Mouse (Mus musculus) left cerebral cortex, adult 18-20 months (tissue): Measurements from ENCODE around the gene Pdzd8. TPM values are rescaled to one million over a fixed set of nuclear protein-coding genes. Genes with fewer than 3 reads are reported as not detected.

ENCODE experiments used
- DNase-seq, 2 experiments: peaks; one replicate each; pipeline ENCODE4 v3.0.0; 2021 to 2022; ENCODE audit warnings: low spot score in 2 of 2, mixed read lengths in 1 of 2
- total RNA-seq, 2 experiments: library from RNA; stranded (reverse); gene quantifications; 2 replicates each; pipeline ENCODE4 v1.2.3; 2021

Gene Pdzd8
- total RNA-seq, 2 experiments from 2014 or later = 57.0 to 58.1 TPM

DNA sequence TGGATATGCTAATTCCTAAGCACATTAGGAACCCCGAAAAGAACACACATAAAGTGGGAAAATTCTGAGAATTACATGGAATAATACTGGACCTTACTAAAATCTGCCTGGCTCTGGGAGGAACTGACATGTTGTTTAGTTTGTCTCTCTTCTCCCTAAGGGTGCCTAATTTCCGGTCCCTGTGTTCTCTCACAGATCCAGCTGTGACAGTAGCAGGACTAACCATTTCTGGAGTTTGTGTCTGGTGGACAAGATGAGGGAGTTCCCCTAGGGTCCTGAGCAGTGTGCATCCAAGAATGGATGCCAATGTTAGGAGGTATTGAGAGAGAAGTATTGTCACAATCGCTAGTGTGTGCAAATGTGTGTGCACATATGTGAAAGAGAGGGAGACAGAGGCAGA is 10.8 kb upstream of the Pdzd8 start:
- DNase-seq = no peak

DNA sequence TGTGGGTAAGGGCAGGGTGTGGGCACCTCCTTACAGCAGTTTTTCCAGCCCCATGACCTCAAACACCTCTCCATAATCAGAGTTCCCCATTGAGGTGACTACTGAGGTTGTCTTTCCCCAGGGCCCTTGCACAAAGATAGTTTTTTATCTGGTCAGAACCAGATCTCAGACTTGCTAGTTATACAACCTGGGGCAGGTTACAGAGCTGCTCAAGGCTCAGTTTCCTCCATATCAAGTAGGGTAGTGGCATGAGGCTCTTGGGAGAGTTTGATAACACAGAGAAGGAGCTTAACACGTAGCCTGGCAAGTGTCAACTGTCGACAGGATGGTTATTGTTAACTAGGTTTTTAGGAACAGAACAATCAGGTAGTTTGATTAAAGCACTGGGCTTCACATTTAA is 9.3 kb upstream of the Pdzd8 start:
- DNase-seq = no peak

DNA sequence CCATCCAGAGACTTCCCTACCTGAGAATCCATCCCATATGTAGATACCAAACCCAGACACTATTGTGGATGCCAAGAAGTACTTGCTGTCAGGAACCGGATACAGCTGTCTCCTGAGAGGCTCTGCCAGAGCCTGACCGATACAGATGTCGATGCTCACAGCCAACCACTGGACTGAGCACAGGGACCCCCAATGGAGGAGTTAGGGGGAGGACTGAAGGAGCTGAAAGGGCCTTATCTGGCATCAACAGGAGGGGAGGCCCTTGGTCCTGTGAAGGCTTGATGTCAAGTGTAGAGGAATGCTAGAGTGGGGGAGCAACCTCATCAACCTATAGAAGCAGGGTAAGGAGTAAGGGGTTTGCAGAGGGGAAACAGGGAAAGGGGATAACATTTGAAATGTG is 7.2 kb upstream of the Pdzd8 start:
- no peak for DNase-seq

DNA sequence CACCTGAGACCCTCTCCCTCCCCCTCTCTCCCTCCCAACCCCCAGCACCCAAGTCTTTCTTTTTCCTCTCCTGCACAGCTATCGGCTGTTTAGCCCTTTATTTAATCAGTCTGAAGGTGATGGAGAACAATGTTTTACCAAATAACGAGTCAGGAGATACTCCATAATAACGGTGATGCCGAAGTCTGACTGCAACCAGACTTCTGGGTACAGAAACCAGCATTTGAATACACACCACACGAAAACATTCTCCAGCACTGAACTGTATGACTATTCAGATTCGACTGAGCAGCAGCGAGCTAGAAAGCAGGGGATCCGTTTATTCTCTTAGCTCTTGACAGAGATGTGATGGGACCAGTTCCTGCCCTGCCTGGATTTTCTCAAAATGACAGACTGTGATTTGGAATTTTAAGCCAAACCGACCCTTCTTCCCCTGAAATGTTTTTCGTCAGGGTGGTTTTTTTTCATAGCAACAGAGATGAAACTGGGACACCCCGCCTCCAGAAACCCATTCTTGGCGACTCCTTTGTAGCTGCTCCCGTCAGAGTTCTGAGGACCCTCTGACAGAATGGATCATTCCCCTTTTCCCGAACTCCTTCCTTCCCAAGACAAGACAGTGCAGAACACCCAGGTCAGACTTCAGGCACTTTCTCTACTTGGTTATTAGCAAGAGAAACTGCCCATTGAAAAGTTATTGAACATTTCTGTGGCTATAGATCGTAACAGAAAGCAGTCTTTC is 5.7 kb upstream of the Pdzd8 start:
- DNase-seq = no peak

DNA sequence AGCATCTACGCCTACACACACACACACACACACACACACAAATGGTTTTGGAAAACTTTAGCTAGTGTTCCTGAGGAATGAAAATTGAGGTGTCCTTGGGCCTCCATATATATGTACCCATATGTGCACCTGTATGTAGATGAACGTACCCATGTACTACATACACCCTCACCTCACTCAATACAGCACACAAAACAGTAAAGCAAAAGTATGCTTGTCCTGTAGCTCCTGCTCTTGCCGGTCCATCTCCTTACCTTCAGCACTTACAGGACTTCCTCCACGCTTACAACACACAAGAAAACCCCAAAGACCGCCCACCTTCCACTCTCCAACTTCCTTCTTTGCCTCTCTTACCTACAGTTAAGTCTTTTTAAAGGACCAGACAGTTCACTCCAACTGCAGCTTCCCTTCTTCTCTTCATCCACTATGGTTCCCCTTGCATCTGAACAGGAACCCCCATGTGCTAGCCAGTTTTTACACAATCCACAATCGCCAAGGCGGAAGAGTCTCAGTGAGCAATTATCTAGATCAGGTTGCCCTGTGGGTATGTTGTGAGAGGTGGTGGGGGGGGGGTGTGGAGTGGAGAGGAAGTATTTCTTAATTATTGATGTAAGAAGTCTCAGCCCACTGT is 4.8 kb upstream of the Pdzd8 start:
- DNase-seq = no peak

DNA sequence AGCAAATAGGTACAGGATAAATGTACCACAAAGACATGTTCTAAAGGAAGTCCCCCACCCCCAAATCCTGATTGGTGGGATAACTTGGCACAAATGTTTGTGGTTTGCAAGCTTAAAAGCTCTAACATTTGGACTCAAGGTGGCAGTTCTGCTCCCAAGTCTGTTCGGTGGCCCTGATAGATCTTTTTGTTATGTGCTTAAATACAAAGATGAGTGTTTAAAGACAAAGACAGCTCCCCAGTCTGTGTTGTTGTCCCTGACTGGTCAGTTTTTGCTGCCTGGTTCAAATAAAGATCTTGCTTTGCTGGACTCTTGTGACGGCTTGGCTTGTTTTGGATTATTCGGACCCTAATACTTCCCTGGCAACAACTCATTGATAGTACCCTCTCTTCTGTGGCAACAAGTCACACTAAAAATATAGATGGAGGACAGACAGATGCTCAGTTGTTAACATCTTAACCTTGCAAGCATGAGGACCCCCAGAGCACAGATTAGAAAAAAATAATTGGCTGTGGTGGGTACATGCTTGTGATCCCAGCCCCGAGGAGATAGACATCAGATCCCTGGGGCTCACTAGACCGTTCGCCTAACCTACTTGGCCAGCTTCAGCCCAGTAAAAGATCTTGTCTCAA is 3.9 kb upstream of the Pdzd8 start:
- DNase-seq = no peak

DNA sequence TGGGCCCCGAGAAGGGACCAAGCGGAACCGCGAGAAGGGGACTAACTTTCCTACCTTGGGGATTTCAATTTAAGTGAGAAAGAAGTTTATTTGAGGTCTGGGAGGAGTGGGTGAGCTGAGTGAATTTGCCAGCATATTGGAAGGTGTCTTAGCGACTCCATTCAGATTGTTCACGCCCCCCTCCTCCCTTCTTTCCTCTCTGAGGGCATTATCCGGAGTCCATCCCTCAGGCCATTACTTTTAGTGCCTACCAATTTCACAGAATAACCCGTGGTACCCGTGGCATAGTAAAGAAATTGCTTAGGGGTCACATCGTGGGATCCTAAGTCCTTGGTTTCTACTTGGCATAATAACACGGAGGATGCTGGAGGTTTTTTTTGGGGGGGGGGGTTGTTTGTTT is 745 bp upstream of the Pdzd8 start:
- no peak for DNase-seq

DNA sequence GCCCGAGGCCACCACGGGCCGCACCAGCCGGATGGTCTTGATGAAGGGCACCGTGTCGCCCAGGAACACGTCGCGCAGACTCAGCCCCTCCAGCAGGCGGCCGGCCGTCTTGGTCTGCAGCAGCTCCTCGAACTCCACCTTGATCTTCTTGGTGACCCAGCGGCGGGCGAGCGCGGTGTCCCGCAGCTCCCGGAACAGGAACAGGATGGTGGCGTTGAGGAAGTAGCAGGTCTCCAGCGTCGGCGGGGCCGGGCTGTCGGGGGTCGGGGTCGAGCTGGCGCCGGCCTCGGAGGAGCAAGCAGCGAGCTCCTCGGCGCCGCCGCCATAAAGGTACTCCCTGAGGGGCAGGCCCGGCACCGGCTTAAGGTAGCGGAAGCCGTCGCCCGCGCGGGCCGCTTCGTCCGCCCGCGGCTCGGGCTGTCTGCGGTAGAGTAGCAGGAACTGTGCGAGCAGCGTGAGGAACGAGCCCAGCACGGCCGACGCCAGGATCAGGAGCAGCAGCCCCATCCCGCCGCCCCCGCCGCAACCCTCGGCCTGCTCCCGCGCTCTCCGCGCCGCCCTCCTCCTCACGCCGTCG is 411 bp downstream of the Pdzd8 start:
- peak in 1 of 2 experiments; percentile 44 for DNase-seq

DNA sequence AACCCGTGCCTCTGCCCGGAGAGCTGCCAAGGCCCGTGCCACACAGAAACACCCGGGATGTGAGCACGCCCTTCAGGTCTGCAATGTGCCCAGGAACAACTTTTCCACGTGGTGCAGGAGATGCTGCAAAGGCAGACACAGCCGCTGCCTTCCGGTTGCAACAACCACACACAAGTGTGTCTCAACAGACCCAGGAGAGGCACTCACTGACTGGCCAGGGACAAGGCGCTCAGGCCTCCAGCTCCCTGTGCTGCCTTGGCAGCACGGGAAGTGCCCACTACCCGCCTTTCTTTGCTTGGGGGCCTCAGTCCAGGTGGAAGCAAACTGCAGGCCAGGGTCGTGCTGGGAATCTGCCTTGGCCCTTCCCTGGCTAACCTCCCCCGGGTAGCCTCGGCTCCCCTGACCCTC is 1.3 kb downstream of the Pdzd8 start:
- DNase-seq = peak; percentile 11 to 20

DNA sequence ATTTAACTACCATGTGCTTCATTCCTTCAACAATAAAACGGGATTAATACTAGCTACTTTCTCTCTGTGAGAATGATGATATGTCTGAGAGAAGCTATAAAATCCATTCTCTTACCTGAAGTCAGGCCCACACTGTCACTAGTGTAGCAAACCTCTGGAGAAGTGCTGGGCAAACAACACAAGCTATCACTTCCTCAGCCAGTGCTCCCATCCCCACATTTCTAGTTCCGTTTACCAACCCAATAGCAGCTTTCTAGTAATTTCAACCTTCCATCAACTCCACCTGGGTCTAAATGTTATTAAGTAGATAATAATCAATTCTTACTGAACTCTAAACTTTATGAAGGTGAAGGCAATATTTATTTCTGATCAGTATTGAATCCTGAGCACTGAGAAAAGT is 2.6 kb downstream of the Pdzd8 start:
- DNase-seq = no peak

DNA sequence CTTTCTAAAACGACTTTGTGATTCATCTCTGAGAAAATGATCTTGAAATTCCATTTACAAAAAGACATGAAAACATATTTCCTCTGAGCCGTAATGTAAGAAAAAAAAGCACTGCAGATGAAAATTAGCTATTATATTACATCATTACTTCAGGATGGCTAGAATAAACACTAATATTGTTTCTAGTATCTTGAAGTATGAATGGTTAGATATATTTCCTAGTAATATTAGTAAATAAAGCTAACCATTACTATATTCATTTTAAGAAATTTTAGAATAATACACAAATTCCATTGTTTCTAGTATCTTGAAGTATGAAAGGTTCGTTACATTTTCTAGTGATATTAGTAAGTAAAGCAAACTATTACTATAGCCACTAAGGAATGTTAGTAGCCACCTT is 5.7 kb downstream of the Pdzd8 start:
- DNase-seq = no peak

DNA sequence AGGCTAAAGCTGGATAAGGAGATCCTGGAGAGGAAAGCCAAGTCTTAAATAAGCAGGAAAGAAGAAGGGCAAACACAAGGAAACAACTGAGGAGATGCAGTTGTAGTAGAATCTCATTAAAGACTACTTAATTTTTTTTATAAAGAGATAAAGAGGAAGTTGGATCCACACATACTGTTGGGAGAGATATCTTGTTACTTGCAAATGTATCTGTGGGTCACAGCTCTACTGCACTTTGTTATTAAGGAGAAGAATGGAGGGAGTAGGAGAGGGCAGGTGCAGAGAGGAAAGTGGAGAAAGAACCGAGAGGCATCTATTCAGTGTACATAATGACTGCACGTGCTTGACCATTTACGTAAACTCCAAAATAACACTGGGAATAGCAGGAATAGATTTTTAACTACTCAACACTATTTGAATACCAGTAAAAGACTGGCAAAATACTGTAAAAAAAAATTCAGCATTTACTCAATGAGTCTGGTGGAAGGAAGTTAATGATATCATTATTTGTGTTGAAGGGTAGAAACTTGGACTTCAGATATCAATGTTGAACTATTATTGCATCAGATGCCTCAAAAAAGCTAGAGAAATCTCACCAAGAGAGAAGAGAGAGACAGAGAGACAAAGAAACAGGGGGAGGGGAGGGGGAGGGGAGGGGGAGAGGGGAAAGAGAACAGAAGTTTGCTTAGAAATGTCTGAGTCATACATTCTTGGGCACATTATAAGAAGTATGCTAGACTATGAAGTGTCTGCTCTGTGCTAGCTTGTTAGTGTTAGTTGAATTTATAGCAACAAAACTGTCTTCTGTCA is 7.5 kb downstream of the Pdzd8 start:
- DNase-seq = no peak

DNA sequence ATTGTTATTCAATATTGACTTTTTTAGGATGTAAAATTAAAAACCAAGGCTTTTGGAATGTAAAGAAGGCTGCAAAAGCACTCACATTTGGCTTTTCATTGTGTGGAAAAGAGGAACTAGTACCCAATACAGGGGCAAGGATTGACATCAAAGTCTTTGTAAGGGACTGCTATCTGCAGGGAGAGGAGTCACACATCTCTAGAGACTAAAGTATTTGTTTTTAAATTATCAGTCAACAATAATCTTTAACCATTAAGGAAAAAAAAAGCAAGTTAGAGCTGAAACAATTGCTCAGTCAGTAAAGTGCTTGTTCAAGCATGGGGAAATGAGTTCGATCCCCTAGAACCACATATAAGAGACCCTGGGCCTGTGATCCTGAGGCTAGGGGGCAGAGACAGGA is 8.9 kb downstream of the Pdzd8 start:
- DNase-seq = no peak

DNA sequence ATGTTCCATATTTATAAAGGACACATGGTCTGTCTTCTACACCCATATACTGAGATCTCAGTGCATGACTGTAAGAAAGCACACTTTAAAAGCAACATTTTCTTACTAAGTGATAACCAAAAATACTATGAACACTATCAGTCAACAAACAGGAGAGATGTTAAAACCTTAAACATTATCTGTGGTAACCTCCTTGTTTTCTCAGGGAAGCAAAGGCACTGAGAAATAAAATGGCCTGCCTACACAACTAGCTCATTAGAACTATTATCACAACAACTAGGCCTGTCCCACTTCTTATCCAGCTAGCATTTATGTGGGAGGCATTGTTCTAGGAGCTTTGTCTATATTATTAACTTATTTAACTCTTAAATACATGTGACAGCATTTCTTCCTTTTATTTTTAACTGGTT is 14.8 kb downstream of the Pdzd8 start:
- no peak for DNase-seq

DNA sequence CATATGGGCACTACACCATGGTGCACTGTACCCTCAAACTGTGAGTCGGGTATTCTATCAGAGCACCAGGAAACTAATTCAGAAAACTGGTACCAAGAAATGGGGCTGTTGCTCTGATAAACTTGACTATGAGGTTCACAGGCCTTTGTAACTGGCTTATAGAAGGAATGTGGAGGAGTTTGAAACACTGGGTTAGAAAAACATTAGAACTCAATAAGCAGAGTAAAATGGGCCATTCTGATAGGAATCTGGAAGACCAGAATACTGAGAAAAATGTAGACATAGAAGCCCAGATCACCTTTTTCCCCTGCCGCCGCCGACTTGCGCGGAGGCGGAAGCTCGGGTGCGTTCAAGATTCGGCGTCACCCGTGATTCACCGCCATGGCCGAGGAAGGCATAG is 23.6 kb downstream of the Pdzd8 start, which contains the start of gene Rps12-ps3:
Gene Rps12-ps3 (plus strand): TSS at position 301 of the 400 bp plus-strand sequence.
- DNase-seq = no peak

DNA sequence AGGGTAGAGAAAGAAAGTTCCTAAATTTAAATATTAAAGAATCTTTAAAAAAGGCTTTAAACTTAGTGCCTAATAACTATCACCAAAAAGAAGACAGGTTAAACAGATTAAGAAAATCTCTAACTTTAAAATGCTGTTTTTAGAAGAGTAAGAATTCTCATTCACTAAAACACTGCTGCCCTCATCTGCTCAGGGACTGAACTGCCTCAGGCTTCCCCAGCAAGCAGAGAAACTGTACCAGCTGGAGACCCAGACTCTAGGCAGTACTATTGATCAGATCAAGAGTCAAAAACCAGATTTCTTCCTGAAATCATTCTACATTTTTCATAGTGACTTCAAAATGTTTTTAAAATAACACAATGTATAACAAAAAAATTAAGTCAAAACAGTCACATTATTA is 29.0 kb downstream of the Pdzd8 start:
- peak in 1 of 2 experiments; percentile 27 for DNase-seq

DNA sequence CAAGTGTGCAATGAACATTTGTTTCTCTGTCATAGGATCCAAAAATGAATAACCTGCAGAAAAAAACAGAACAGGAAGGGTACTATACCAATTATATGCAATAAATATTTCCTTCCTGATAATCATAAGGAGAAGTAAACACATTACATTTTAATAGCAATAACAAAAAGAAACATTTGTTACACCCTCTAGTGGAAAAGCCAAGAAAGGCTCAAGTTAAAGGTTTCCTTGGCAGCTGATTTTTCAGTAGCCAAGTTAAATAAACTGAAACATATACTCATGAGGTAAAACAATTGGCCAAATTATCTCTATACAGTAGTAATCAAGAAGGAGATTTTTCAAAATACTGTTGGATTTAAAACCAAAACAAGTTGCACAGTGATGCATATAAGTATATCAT is 30.3 kb downstream of the Pdzd8 start:
- no peak for DNase-seq

DNA sequence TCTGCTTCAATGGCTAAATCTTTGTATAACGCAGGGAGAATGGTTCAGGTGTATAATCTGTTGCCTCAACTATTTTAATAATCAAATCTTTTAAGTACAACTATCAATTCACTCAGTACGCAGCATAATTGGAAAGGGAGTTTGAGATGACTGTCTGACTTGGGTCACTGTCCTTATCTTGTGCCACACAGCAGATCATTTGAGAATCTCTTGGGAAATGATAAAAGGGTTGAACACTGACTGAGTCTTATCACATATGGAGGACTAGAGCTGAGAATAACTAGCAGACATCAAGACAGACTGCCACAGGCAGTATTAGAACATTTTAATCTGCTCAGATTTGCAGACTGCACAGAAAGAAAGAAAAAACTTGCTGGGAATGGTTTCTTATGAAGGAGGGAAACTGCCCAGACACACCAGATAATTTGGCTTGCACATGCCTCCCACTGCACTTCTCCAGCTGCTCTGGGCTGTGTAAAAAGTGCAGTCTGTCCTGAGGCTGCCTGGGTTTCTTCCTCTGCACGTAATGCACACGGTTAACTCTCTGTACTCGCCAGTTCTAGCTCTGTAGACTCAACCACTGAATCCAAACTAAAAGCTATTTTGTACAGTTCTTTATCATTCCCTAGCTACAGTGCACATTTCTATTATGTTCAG is 53.3 kb downstream of the Pdzd8 start:
- DNase-seq = peak in 1 of 2 experiments; percentile 55

DNA sequence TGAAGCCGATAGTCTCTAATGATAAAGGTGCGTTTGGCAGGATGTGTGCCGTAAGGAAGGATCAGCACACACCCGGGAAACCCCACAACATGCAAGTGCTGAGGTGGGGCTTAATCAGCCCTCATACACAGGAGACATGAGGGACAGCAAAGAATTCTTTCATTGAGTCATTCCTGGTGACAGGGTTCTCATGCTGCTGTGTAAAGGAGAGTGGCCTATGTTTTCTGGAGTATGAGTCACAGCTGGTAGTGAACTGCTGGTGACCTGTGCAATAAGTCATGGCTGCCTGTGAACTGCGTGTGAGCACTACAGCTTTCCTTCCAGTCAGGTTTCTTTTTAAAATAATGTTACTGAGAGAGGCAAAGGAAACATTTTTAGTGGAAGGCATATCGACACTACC is 55.8 kb downstream of the Pdzd8 start:
- DNase-seq = no peak

DNA sequence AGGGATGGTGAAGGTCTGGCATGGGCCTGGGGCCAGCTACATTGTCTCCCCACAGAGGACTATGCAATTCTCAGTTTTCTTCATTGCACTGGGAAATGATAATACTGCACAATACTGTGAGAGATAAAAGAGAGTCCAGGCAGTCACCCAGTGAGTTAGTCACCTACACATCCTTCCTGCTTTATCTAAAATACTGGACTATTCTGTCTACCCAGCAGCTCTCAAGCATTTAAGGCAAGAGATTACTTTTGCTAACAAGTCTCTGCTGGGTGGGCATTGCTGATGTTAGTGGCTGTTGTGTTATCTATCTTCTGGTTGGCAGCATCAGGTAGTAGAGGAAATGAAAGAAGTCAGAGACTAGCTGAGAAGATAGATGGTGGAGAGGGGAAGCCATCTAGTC is 56.5 kb downstream of the Pdzd8 start:
- no peak for DNase-seq

DNA sequence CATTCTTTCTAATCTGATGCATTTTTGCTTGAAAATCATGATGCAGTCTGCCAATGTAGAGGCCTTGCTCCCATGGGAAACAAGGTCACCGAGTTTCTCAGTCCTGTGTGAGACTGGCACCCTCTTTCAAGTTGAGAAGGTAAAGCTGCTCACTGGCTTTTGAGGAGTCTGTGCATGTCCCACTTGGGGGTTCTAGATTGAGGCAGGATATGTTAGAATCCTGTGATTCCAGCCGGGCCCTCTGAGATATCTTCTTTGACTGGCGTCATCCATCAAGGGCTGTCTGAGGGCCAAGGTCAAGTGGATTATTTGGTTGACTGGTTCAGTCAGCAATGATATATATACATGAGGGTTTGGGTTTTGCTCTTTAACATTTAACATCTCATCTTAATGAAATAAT is 63.6 kb downstream of the Pdzd8 start:
- no peak for DNase-seq
